In genomic region chr12:55560025-55560690, GRCm38 (mm10) we compare ENCODE assay signal across 8 mouse cellular contexts. TPM values are rescaled to one million over a fixed set of nuclear protein-coding genes. Genes with fewer than 3 reads are reported as not detected.
DNase-seq lines count a peak whose midpoint lies in the region; ATAC-seq and TF ChIP-seq lines count a peak whose summit lies in the region.

No protein-coding gene starts in this region.

- no peaks in the 10 kb centered on the region for H3K9me3 ChIP-seq in hindbrain, embryonic 13.5 days
- no peaks in the 10 kb centered on the region for H3K9me3 ChIP-seq in limb, embryonic 14.5 days (ENCODE audit: control insufficient read depth, low read length)
- no peaks in the 10 kb centered on the region for H3K9me3 ChIP-seq in midbrain, embryonic 16.5 days (replicated peaks; ENCODE audit: control insufficient read depth, low read length, poor library complexity, severe bottlenecking)

- TF ChIP-seq POLR2A in limb, embryonic 14.5 days (IDR thresholded peaks at IDR 0.05; ENCODE audit: borderline replicate concordance, extremely low read depth, insufficient read depth, insufficient read length) = no peak

- peaks cover 8% of the 10 kb centered on the region; the same call in 1 of the 2 replicates for H3K4me1 ChIP-seq in hindbrain, embryonic 13.5 days (replicated peaks)
- H3K4me1 ChIP-seq in limb, embryonic 14.5 days (ENCODE audit: control insufficient read depth, insufficient read depth, low read length) = no peaks in the 10 kb centered on the region
- peaks cover 7% of the 10 kb centered on the region for H3K4me1 ChIP-seq in midbrain, embryonic 16.5 days (ENCODE audit: control insufficient read depth, insufficient read depth, low read length)

- peak overlapping the region; percentile 18 for H3K4me3 ChIP-seq in hindbrain, embryonic 13.5 days
- peak overlapping the region; percentile 16 for H3K4me3 ChIP-seq in limb, embryonic 14.5 days (replicated peaks; ENCODE audit: low read length)
- peak overlapping the region; percentile 32 for H3K4me3 ChIP-seq in midbrain, embryonic 16.5 days (ENCODE audit: low read depth, low read length)

- 0 out of 2 replicates have a peak, but pooled peaks cover 4% of the 10 kb centered on the region for H3K27me3 ChIP-seq in hindbrain, embryonic 13.5 days
- H3K27me3 ChIP-seq in limb, embryonic 14.5 days (ENCODE audit: control insufficient read depth, insufficient read depth, low read length) = no peaks in the 10 kb centered on the region
- no peaks in the 10 kb centered on the region for H3K27me3 ChIP-seq in midbrain, embryonic 16.5 days (ENCODE audit: control insufficient read depth, insufficient read depth, low read depth, low read length)

- WGBS in hindbrain, embryonic 13.5 days = 12% methylated on average over 19 of the region's 19 CpGs
- WGBS in limb, embryonic 14.5 days = 19% methylated on average over 19 of the region's 19 CpGs
- WGBS in midbrain, embryonic 16.5 days = 6% methylated on average over 19 of the region's 19 CpGs

- H3K4me2 ChIP-seq in hindbrain, embryonic 13.5 days = peak overlapping the region; percentile 52
- peak overlapping the region; percentile 35 for H3K4me2 ChIP-seq in limb, embryonic 14.5 days (replicated peaks; ENCODE audit: low read depth, low read length, severe bottlenecking)
- H3K4me2 ChIP-seq in midbrain, embryonic 16.5 days (ENCODE audit: low read length) = peak overlapping the region; percentile 51

- H3K36me3 ChIP-seq in hindbrain, embryonic 13.5 days = no peaks in the 10 kb centered on the region
- H3K36me3 ChIP-seq in limb, embryonic 14.5 days (ENCODE audit: control insufficient read depth, insufficient read depth, low read length) = no peaks in the 10 kb centered on the region
- no peaks in the 10 kb centered on the region for H3K36me3 ChIP-seq in midbrain, embryonic 16.5 days (ENCODE audit: control insufficient read depth, insufficient read depth, low read length)

- no peak for ATAC-seq in hindbrain, embryonic 13.5 days (ENCODE audit: low FRiP score)
- no peak for ATAC-seq in limb, embryonic 14.5 days (ENCODE audit: low FRiP score, low read depth)
- ATAC-seq in midbrain, embryonic 16.5 days = no peak

- H3K9ac ChIP-seq in hindbrain, embryonic 13.5 days = 0 out of 2 replicates have a peak overlapping the region, but pooled peaks have one; percentile 0
- H3K9ac ChIP-seq in limb, embryonic 14.5 days (ENCODE audit: low read depth, low read length, severe bottlenecking) = 0 out of 2 replicates have a peak overlapping the region, but pooled peaks have one; percentile 21
- H3K9ac ChIP-seq in midbrain, embryonic 16.5 days (ENCODE audit: low read depth, low read length) = peak overlapping the region; percentile 3; the same call in 1 of the 2 replicates

- no peak overlapping the region for H3K27ac ChIP-seq in hindbrain, embryonic 13.5 days
- no peak overlapping the region for H3K27ac ChIP-seq in limb, embryonic 14.5 days (replicated peaks; ENCODE audit: low read depth, low read length)
- H3K27ac ChIP-seq in midbrain, embryonic 16.5 days (ENCODE audit: low read length) = no peak overlapping the region

- DNase-seq in T-cell, adult 2 months (ENCODE audit: low spot score) = peak; percentile 26
- peak; percentile 53 for DNase-seq in embryo, embryonic 11 days
- DNase-seq in limb, embryonic 14.5 days (ENCODE audit: low spot score) = no peak
- DNase-seq in layer of hippocampus, adult 11-12 months (ENCODE audit: low spot score) = no peak
- DNase-seq in cerebellum, postnatal 25 days = no peak
- no peak for DNase-seq in MN1 (ENCODE audit: low spot score)

RNA-seq across cellular contexts. Expression of gene Aldoart2, which starts 4.9 kb away (rescaled TPM):
- polyA plus RNA-seq in hindbrain, embryonic 13.5 days (2015; fragmentation: Nextera tagmentation; extraction: Ambion mirVana) = not detected in 2 replicates
- polyA plus RNA-seq in limb, embryonic 14.5 days (2012; rRNA removed) = not detected in 2 replicates
- polyA plus RNA-seq in limb, embryonic 14.5 days (2014; fragmentation: Nextera tagmentation; extraction: Ambion mirVana) = not detected in 2 replicates
- not detected in 2 replicates for polyA plus RNA-seq in midbrain, embryonic 16.5 days (2015; fragmentation: Nextera tagmentation; extraction: Ambion mirVana)

RNA-seq across cellular contexts. Expression of gene Insm2, which starts 39.1 kb away (rescaled TPM):
- 1.2 and 2.8 TPM in 2 replicates for polyA plus RNA-seq in hindbrain, embryonic 13.5 days (2015; fragmentation: Nextera tagmentation; extraction: Ambion mirVana)
- not detected in 2 replicates for polyA plus RNA-seq in limb, embryonic 14.5 days (2012; rRNA removed)
- 0.07 and 0.26 TPM in 2 replicates for polyA plus RNA-seq in limb, embryonic 14.5 days (2014; fragmentation: Nextera tagmentation; extraction: Ambion mirVana)
- polyA plus RNA-seq in midbrain, embryonic 16.5 days (2015; fragmentation: Nextera tagmentation; extraction: Ambion mirVana) = 1.0 and 1.5 TPM in 2 replicates

Comparison
In these comparisons a context has a peak if more than half of its experiments do, and no peak if none do; other contexts are left out.
1. DNase-seq: peak in T-cell, adult 2 months (single experiment) and embryo, embryonic 11 days (single experiment); none in limb, embryonic 14.5 days (single experiment), layer of hippocampus, adult 11-12 months (single experiment), cerebellum, postnatal 25 days (0 of 2) and MN1 (single experiment).
2. Peak in every context shown above with its lines, with median percentiles within 50 percentile points of each other: H3K4me2 ChIP-seq, H3K4me3 ChIP-seq and H3K9ac ChIP-seq.